Mouse (Mus musculus) Patski (cell line): Measurements from ENCODE around the gene B4galnt3. TPM values are rescaled to one million over a fixed set of nuclear protein-coding genes. Genes with fewer than 3 reads are reported as not detected.

Experiments used
- ATAC-seq: fragments of 100-300 bp; one replicate; pipeline ENCODE4 v1.8.0; 2021
- CTCF ChIA-PET: fragments of 350-600 bp; sonication (Branson Sonifier 250); formaldehyde crosslinking; loops from one replicate; lab custom pipeline; 2022; ENCODE audit warnings: inconsistent platforms; lab: Charles Lee
- POLR2A ChIA-PET: fragments of 350-600 bp; sonication (Branson Sonifier 250); formaldehyde crosslinking; loops from one replicate; lab custom pipeline; 2022; ENCODE audit warnings: antibody characterized with exemption, inconsistent platforms; lab: Charles Lee
- DNase-seq: peaks from one replicate; pipeline ENCODE4 v3.0.0-alpha.2; 2011; ENCODE audit warnings: low read depth, low spot score
- H3K27me3 ChIP-seq: fragments of 371-371 bp; one replicate; pipeline ENCODE4 v1.5.1; 2021
- CTCF ChIP-seq: fragments of 100-300 bp; IDR thresholded peaks from one replicate; pipeline ENCODE4 v1.5.1; 2021
- in situ Hi-C: fragments of 300-500 bp; cut with MboI; formaldehyde crosslinking; loops from 3 replicates; pipeline ENCODE4 v1.11.1; 2018; ENCODE audit warnings: low pct_unique_long_range_greater_than_20kb, mixed read lengths
- polyA plus RNA-seq: library from polyadenylated mRNA; unstranded; gene quantifications from one replicate; pipeline ENCODE4 v1.2.3, GENCODE M21; 2021

Gene B4galnt3
- polyA plus RNA-seq, 1 experiment from 2014 or later, result 5.3 TPM

DNA sequence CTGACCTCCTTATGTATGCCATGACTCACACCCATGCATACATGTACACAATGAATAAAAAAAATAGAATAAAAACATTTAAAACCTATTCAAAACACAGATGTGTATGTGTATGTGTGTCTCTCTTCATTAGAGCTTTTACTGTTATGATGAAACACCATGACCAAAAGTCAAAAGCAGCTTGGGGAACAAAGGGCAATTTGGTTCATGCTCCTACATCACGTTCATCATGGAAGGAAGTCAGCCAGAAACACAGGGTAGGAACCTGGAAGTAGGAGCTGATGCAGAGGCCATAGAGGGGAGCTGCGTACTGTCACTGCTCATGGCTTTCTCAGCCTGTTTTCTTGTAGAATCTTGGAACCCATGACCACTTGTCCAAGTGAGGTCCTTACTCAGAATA, 41.6 kb downstream of the B4galnt3 start:
- in situ Hi-C loops, result no loop called here
- TF ChIP-seq CTCF, result no peak
- ATAC-seq, result no peak
- DNase-seq, result no peak
- ChIA-PET POLR2A (no interaction called here), CTCF (interaction anchor here (1.4 kb wide), 1 partner anchor 11 kb away, joined by 3 read pairs; no protein-coding TSS in a partner anchor)
- no peaks in the 10 kb centered on the region for H3K27me3 ChIP-seq

DNA sequence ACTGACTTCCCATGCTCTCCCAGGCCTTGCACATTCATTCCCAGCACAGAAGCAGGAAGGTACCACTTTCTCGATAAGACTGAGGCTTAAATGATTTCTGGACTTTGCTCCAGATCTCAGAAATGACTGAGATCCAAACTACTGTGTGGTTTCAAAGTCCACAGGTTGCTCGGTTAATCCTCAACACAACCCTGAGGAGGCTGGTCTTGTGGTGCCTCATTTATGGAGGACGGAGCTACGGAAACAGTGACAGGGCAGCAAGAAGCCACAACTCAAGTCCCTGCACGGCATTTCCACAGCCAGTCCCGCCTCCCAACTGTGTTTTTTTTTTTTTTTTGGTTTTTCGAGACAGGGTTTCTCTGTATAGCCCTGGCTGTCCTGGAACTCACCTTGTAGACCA, 43.3 kb downstream of the B4galnt3 start:
- ATAC-seq (no peak), DNase-seq (no peak)
- no peaks in the 10 kb centered on the region for H3K27me3 ChIP-seq
- in situ Hi-C loops, result no loop called here
- TF ChIP-seq CTCF, result no peak
- CTCF ChIA-PET, result interaction anchor here (1.5 kb wide), 1 partner anchor 32 kb away, joined by 4 read pairs; no protein-coding TSS in a partner anchor
- POLR2A ChIA-PET, result no interaction called here

DNA sequence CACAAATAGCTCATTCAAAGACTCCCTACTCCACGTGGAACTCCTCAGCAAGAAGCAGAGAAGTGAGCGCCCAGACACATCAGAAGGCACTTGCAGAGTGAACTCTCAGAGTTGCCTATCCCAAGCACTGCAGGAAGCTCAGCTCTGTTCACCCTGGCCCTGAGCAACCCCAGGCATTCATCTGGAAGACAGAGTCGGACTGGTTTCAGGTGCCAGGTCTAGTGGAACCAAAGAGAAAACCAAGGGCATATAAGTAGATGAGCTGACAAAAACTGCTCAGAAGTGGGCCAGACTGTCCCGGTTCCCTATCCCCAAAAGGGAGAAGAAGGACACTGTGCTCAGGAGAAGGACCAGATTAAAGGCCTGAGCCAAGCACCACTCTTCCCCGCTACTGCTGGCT, 44.5 kb downstream of the B4galnt3 start:
- ChIA-PET POLR2A (no interaction called here), CTCF (interaction anchor here (1.5 kb wide), 1 partner anchor 31 kb away, joined by 4 read pairs; no protein-coding TSS in a partner anchor)
- TF ChIP-seq CTCF, result no peak
- H3K27me3 ChIP-seq, result no peaks in the 10 kb centered on the region
- ATAC-seq (no peak), DNase-seq (no peak)
- in situ Hi-C loops, result no loop called here

GRCm38 (mm10) chr6:120246676-120247075, 47.7 kb downstream of the B4galnt3 start:
- H3K27me3 ChIP-seq, result no peaks in the 10 kb centered on the region
- TF ChIP-seq CTCF, result no peak
- ChIA-PET POLR2A (no interaction called here), CTCF (interaction anchor here (0.9 to 2.2 kb wide), 3 partner anchors 11 to 32 kb away, joined by 3 to 5 read pairs (median 3); no protein-coding TSS in a partner anchor)
- in situ Hi-C loops, result no loop called here
- ATAC-seq (no peak), DNase-seq (no peak)

DNA sequence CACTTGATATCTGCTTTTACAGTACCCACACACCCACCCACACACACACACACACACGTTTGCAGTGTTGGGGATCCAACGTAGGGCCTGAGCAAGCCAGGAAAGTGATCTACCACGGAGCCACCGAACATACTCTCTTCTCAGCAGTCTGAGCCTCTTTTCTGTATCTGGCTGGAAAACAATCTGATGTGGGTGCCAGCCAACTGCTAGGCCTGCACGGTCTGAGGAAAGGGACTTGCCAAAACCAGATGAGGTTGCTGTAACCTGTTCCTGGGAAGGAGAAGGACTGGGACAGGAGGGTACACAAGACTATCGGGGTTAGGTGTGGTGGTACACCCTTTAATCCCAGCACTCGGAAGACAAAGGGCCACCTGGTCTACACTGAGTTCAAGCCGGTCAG, 51.1 kb downstream of the B4galnt3 start:
- POLR2A ChIA-PET, result no interaction called here
- ATAC-seq (no peak), DNase-seq (no peak)
- no peak for TF ChIP-seq CTCF
- H3K27me3 ChIP-seq, result no peaks in the 10 kb centered on the region
- CTCF ChIA-PET, result no interaction called here
- in situ Hi-C loops, result no loop called here

GRCm38 (mm10) chr6:120242530-120242929, 51.8 kb downstream of the B4galnt3 start:
- in situ Hi-C loops, result no loop called here
- ChIA-PET CTCF (no interaction called here), POLR2A (no interaction called here)
- DNase-seq (no peak), ATAC-seq (no peak)
- no peak for TF ChIP-seq CTCF
- H3K27me3 ChIP-seq, result no peaks in the 10 kb centered on the region

DNA sequence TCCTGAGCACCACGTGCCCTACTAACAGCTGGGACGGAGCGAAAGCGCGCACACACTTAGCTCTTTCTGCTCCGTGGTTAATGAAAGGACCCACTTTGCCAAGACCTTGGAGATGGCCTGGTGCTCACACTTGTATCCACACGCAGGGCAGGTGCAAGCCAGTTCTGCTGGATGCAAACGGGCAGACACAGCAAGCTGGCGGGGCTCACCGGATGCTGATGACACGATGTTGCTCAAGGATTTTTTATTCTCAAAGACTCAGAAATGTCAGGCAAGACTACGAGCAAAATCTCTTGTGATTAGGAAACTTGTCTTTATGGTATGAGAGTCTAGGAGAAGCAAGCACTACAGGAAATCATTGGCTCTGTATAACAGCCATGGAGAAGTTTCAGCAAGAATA, 52.9 kb downstream of the B4galnt3 start:
- no peak for DNase-seq

GRCm38 (mm10) chr6:120240461-120240860, 53.9 kb downstream of the B4galnt3 start:
- CTCF ChIA-PET, result no interaction called here
- TF ChIP-seq CTCF, result no peak
- POLR2A ChIA-PET, result no interaction called here
- in situ Hi-C loops, result no loop called here
- H3K27me3 ChIP-seq, result no peaks in the 10 kb centered on the region
- ATAC-seq (no peak), DNase-seq (no peak)

More for the DNA sequence above, 52.9 kb downstream of the B4galnt3 start:
- no peak for ATAC-seq
- in situ Hi-C loops, result no loop called here
- no peaks in the 10 kb centered on the region for H3K27me3 ChIP-seq
- CTCF ChIA-PET, result interaction anchor here (0.9 kb wide), 3 partner anchors 9 to 14 kb away, joined by 3 read pairs; no protein-coding TSS in a partner anchor
- POLR2A ChIA-PET, result interaction anchor here (0.7 kb wide), 1 partner anchor 209 kb away, joined by 3 read pairs; no protein-coding TSS in a partner anchor
- TF ChIP-seq CTCF, result no peak

DNA sequence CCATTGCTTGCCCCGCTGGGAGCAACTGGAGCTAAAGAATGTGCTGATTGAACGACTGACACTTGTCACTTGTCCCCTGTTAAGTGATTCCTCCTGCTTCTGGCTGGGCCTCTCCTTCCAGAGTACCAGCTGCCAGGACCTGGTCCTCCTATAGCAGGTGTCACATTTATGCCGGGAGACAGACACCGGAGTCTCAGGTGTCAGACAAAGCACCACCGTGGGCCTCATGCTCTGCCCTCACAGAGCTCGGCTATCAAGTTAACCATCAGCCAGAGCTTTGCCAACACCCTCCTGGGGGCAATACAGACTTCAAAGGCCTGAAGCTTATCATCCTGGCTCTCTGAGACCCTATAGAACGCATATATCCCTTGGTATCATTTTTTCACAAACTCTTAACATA, 58.5 kb downstream of the B4galnt3 start:
- ATAC-seq, result no peak
- DNase-seq, result no peak
- H3K27me3 ChIP-seq, result no peaks in the 10 kb centered on the region
- in situ Hi-C loops, result no loop called here
- CTCF ChIA-PET, result interaction anchor here (1.5 kb wide), 1 partner anchor 13 kb away, joined by 5 read pairs; no protein-coding TSS in a partner anchor
- TF ChIP-seq CTCF, result no peak
- POLR2A ChIA-PET, result interaction anchor here (1.6 kb wide), 1 partner anchor 10 kb away, joined by 3 read pairs; no protein-coding TSS in a partner anchor

DNA sequence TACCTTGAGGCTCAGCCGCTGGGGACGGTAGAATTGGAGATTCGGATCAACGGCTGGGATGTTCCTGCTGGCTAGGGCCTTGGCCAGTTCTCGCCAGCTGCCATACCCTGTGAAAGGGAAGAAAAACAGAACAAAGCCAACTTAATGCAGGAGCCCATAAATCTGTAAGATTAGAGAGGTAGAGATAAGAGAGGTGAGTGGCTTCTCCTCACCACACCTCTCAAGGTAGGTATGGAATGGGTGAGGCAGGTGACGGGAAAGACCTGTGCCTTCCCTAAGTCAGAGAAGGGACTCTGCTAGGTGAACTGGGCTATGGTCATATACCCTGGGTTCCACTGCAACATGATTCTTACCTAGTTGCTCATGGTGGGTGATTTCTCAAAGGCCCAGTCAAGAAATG, 61.5 kb downstream of the B4galnt3 start:
- DNase-seq, result no peak
- in situ Hi-C loops, result no loop called here
- no peak for TF ChIP-seq CTCF
- no peak for ATAC-seq
- H3K27me3 ChIP-seq, result no peaks in the 10 kb centered on the region
- ChIA-PET POLR2A (no interaction called here), CTCF (no interaction called here)

DNA sequence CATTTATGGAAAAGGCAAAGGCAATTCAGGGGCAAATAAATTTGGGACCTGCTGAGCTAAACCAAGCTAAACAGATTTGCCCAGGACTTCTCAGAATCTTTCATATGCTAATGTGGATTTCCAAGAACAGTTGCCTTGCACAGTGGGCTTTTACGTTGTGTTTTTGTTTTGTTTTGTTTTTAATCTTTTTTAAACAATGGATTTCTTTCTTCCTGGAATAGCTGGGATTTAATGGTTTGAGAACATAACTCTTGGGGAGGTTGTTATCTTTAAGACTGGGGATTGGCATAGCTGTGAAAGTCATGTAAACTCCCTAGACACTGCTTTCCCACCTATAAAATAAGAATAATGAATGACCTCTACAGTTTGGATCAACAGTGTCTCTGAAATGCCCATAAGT, 63.9 kb downstream of the B4galnt3 start:
- POLR2A ChIA-PET, result interaction anchor here (0.6 to 0.7 kb wide), 2 partner anchors 56 to 758 kb away, joined by 4 to 6 read pairs; no protein-coding TSS in a partner anchor
- DNase-seq, result no peak
- no peak for TF ChIP-seq CTCF
- no peak for ATAC-seq
- CTCF ChIA-PET, result interaction anchor here (1.0 to 1.5 kb wide), 3 partner anchors 8 to 17 kb away, joined by 3 to 5 read pairs (median 4); no protein-coding TSS in a partner anchor
- in situ Hi-C loops, result no loop called here
- no peaks in the 10 kb centered on the region for H3K27me3 ChIP-seq
